Mouse (Mus musculus): Measurements from ENCODE around the gene Tmbim1. TPM values are rescaled to one million over a fixed set of nuclear protein-coding genes. Genes with fewer than 3 reads are reported as not detected.
A peak's percentile ranks its signal among the peaks of the same experiment; 100 is the strongest.

Gene Tmbim1
- polyA plus RNA-seq, 1 experiment, result 69.2 TPM

DNA sequence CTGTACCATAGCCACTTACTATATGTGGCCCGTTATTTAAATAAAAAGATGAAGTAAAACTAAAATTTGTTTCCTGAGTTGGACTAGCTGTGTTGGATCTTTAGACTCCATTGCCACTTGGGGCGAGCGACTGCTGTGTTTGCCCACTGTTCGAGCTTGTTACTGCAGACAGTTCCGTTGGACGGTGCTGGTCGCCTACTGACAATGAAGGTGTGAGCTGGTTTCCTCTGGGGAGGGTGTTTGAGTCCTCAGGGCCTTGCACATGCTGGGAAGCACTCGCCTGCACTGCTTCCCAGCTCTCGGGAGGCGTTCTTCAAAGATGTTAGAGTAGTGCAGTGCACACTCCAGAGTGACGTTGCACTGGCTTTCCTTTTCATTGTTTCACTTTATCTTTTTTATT, 65.8 kb downstream of the Tmbim1 start:
- no peak for TF ChIP-seq POLR2A (IDR thresholded peaks at IDR 0.05; ENCODE audit: control insufficient read depth, extremely low read depth, insufficient read depth, low read length, poor library complexity)
- no peak for TF ChIP-seq CTCF (IDR thresholded peaks at IDR 0.05; ENCODE audit: borderline replicate concordance, control insufficient read depth, extremely low read depth, insufficient read depth, low read length, poor library complexity)
- Histone ChIP-seq H3K4me1 (replicated peaks; ENCODE audit: control insufficient read depth, insufficient read depth, low read length) (peaks cover 25% of the 10 kb centered on the region), H3K36me3 (ENCODE audit: control insufficient read depth, insufficient read depth, low read length) (no peaks in the 10 kb centered on the region), H3K27ac (ENCODE audit: control insufficient read depth, insufficient read depth, low read length) (no peak overlapping the region), H3K27me3 (ENCODE audit: control insufficient read depth, insufficient read depth, low read length) (no peaks in the 10 kb centered on the region), H3K4me3 (ENCODE audit: control insufficient read depth, insufficient read depth, low read length) (peak overlapping the region; percentile 14)
- peak; percentile 21 for DNase-seq
- 14% methylated on average over 11 of the region's 11 CpGs for WGBS

- H3K4me3 ChIP-seq (ENCODE audit: control insufficient read depth, insufficient read depth, low read length), result 0 out of 2 replicates have a peak overlapping the region, but pooled peaks have one; percentile 5
- H3K4me1 ChIP-seq (replicated peaks; ENCODE audit: control insufficient read depth, insufficient read depth, low read length), result peaks cover 22% of the 10 kb centered on the region
- no peak for TF ChIP-seq POLR2A (IDR thresholded peaks at IDR 0.05; ENCODE audit: control insufficient read depth, extremely low read depth, insufficient read depth, low read length, poor library complexity)
- no peaks in the 10 kb centered on the region for H3K36me3 ChIP-seq (ENCODE audit: control insufficient read depth, insufficient read depth, low read length)
- WGBS, result 8% methylated on average over 7 of the region's 7 CpGs
- no peaks in the 10 kb centered on the region for H3K27me3 ChIP-seq (ENCODE audit: control insufficient read depth, insufficient read depth, low read length)
- H3K27ac ChIP-seq (ENCODE audit: control insufficient read depth, insufficient read depth, low read length), result peak overlapping the region; percentile 26; the same call in 1 of the 2 replicates
- no peak for DNase-seq
These were observed 66.3 kb downstream of the Tmbim1 start for GRCm38 (mm10) chr1:74239162-74239561.

Other genes with a start within 250 kb of the Tmbim1 start
- gene Tns1, start 181.2 kb downstream of the Tmbim1 start, polyA plus RNA-seq (2012; rRNA removed), result 117 and 122 TPM in 2 replicates
- gene Rufy4, start 180.1 kb downstream of the Tmbim1 start, polyA plus RNA-seq (2012; rRNA removed), result 0.49 and 1.0 TPM in 2 replicates
- gene Cxcr2, start 151.6 kb downstream of the Tmbim1 start, polyA plus RNA-seq (2012; rRNA removed), result 0.74 and 2.2 TPM in 2 replicates
- gene Cxcr1, start 111.0 kb downstream of the Tmbim1 start, polyA plus RNA-seq (2012; rRNA removed), result not detected in 2 replicates
- gene Arpc2, start 69.5 kb downstream of the Tmbim1 start, polyA plus RNA-seq (2012; rRNA removed), result 263 and 279 TPM in 2 replicates
- gene Gpbar1, start 27.1 kb downstream of the Tmbim1 start, polyA plus RNA-seq (2012; rRNA removed), result 0.40 and 1.3 TPM in 2 replicates
- 183 and 201 TPM in 2 replicates for gene Aamp, start 20.9 kb downstream of the Tmbim1 start, polyA plus RNA-seq (2012; rRNA removed)
- 41.1 and 50.1 TPM in 2 replicates for gene Pnkd, start 20.7 kb downstream of the Tmbim1 start, polyA plus RNA-seq (2012; rRNA removed)
- 0.13 and 0.27 TPM in 2 replicates for gene Catip, start 56.5 kb upstream of the Tmbim1 start, polyA plus RNA-seq (2012; rRNA removed)
- 46.3 and 48.7 TPM in 2 replicates for gene Slc11a1, start 69.6 kb upstream of the Tmbim1 start, polyA plus RNA-seq (2012; rRNA removed)
- gene Ctdsp1, start 85.9 kb upstream of the Tmbim1 start, polyA plus RNA-seq (2012; rRNA removed), result 201 and 203 TPM in 2 replicates
- gene Vil1, start 103.8 kb upstream of the Tmbim1 start, polyA plus RNA-seq (2012; rRNA removed), result 0.74 and 1.0 TPM in 2 replicates
- 40.2 and 53.1 TPM in 2 replicates for gene Cnot9, start 200.4 kb upstream of the Tmbim1 start, polyA plus RNA-seq (2012; rRNA removed)
- 0.24 and 0.33 TPM in 2 replicates for gene Plcd4, start 237.3 kb upstream of the Tmbim1 start, polyA plus RNA-seq (2012; rRNA removed)
- gene Usp37, start 238.7 kb upstream of the Tmbim1 start, polyA plus RNA-seq (2012; rRNA removed), result 7.3 and 8.6 TPM in 2 replicates

All from thymus, adult 2 months (tissue).